Mouse (Mus musculus): ENCODE results near the gene Rpn2.
A peak's percentile ranks its signal among the peaks of the same experiment; 100 is the strongest.

Rpn2 gene

DNA sequence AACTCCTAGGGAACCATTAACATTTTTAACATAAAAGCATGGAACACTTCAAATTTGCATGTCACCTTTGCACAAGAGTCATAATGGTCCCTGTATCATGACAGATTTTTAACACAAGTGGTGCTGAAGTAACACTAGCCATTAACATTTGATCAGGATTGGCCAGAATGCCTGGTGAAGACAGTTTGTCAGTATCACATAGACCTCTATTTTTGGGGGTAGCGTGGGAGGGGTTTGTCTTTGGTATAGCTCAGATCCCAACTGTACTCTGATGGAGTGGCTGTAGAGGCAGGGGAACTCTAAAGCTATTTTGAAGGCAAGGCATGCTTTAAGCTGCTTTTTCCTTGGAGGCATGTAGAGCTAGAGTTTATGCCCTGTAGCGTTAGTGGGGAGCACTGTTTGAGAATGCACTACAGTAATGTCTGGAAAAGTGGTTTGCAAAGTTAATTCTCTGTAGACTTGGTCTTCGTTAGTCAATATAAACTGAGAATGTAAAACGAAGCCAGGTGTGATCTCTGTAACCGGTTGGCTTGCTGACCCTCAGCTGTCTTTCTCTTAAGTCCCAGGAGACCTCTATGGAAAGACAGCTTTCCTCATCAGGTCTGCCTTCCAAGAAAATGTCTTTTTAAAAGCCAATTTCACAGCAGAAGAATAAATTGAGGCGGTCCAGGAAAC is 32.3 kb downstream of the Rpn2 start:
- no peak for DNase-seq

DNA sequence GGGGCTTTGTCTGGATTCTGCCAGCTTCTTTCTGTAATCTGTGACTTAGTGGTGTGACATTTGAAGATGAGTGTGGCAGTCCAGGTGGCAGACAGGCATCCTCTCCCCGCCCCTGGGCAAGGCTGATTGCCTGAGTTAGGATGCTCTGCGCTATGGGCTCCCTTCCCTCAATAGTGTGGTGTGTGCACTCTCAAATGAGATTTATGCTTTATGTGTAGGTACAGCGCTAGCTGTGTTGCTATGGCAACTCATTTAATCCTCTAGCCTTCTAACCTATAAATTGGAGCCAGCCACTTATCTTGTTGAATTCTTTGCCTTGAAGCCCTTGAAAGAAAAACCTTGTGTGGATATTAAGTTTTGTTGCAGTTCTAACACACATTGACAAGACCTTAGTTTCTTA is 34.9 kb downstream of the Rpn2 start:
- DNase-seq = no peak

GRCm38 (mm10) chr2:157314310-157314709 is 35.5 kb downstream of the Rpn2 start:
- no peak for DNase-seq

GRCm38 (mm10) chr2:157315486-157315885 is 36.7 kb downstream of the Rpn2 start:
- no peak for DNase-seq

DNA sequence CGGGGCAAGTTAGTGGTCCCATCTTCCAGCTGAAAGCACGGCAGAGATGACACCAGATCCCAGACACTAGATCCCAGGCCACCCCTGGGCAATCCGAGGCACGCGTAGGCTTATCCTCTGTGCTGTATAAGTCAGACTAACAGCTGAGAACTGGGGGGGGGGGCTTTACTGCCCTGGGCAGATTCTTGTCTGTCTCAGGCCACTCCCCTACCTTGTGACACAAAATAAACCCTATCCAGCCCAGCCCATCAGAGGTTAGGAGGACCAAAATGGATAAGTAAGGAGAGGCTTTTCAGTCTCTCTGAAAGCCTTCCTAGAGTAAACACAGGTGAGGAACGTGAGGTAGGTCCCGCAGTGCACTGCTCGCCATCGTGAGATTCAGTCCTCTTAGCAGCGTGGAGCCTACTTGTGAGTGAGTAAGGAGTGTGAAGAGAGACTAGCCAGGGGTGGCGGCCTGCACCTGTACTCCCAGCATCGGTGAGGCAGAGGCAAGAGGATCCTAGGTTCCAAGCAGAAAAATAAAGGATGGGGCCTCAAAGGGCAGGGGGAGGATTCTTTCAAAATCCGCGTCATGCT is 37.6 kb downstream of the Rpn2 start:
- DNase-seq = no peak

DNA sequence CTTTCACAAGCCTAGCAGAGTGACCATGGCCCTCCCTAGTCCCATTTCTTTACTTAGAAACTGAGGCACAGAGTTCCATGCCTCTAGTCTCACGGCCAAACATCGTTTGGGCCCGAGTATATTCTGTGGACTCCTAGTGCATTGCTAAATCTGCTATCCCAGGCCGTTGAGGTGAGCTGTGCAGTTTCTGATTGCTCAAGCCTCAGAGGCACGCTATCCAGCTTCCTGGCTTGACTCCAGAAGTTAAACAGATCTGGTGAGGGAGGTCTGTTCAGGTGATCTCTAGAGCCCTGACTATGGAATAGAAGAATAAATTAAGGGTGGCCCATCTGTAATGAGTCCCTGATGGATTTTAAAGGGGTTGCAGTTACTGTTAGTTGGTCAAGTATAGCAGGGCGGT is 38.4 kb downstream of the Rpn2 start:
- DNase-seq = no peak

DNA sequence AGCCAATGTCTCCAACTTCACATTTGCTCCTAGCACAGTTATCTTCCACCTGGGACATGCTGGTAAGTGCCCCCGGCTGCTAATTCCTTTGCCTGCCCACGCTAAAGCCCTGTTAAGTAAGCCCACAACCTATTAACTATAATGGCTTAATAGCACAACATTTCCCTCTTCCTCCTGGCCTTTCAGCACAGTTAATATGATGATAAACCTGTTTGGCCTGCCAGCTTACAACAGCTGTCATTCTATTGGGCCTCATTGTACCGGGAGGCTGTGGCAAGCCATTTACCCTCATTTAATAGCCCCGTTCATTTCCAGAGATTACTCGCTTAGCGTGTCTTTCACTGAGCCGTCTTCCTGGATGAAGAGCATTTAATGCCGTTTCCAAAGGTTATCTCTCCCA is 41.3 kb downstream of the Rpn2 start:
- no peak for DNase-seq

DNA sequence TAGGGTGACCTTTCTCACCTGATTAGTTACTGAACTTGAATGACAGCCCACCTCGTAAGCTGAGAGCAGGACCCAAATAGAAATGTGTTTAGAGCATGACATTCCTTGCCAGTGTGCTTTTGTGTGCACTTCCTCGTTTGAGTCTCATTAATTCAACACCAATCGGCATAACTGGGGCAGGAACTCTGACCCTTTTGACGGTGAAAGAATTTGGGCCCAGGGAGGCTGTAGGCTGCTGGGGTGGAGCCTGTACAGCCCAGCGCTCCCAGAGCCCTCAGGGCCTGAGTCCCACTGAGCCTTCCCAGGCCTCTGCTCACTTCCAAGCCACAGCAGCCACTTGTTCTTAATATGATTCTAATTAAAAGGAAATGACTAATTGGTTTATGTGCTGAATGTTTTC is 42.1 kb downstream of the Rpn2 start:
- no peak for DNase-seq

DNA sequence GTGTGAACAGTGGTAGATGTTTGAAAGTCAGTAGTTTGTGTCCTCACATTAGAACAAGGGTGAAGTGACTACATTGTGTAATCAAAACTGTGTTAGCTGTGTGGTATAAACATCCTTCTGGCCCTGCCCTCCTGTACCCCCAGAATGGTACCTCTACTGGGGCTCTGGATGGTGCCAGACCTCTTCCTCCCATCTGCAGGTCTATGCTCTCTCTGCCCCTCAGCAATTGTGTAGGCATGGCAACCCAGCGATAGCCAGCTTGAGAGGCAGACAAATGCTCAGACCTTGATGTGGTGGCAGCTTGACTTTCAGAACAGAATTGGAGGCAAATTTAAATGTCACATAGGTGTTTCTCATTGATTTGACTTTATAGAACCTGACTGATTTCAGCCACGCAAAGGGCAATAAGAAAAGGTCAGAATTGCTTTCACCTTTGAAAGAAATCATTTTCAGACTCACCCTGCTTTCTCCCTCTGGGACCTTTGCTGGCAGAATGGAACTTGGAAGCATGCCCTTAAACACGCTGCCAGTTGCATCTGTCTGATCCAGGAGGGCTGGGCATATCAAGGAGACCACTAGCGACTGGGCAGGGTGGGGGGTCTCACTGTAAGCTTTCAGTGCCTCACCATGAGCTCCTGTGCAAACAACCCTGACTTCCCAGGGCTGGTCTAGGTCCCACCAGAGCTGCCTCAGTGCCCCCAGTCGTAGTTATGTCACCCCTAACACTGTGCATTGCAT is 43.4 kb downstream of the Rpn2 start:
- no peak for DNase-seq

DNA sequence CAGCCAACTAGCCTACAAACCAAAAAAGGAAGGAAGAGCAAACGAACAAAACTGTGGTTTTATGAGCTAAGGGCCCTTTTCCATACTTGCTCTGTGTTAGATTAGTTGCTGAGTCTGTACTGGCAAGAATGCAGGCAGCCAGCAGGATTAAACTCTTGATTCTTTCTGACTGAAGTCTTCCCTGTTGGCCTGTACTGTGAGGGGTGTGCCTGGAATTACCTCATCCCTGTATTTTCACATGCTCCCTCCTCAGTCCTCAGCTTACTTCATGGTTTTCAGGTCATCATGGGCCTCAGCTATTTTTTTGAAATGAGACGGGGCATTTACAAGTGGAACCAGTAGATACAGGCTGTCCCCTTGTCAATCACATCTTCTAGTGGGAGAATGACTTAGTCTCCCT is 46.4 kb downstream of the Rpn2 start:
- no peak for DNase-seq

GRCm38 (mm10) chr2:157328106-157328505 is 49.3 kb downstream of the Rpn2 start:
- DNase-seq = no peak

DNA sequence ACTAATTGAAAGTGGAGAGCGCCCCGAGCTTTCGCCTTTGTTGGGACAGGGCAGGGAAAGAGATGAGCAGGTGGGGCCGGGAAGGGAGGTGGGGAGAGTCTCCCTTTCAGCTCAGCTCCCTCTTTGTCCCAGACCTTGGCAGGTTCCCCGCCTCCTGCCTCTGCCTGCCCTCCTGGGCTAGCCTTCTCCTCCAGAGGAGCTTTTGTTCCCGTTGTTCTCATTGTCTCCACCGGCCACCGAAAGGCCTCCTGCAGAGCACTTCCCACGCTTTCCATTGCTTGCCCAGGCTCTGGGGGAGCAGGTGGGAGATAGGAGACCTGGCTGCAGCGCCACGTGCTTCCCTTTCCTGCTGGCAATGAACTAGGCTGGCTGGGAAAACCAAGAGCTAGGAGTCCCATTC is 49.8 kb downstream of the Rpn2 start:
- no peak for DNase-seq

DNA sequence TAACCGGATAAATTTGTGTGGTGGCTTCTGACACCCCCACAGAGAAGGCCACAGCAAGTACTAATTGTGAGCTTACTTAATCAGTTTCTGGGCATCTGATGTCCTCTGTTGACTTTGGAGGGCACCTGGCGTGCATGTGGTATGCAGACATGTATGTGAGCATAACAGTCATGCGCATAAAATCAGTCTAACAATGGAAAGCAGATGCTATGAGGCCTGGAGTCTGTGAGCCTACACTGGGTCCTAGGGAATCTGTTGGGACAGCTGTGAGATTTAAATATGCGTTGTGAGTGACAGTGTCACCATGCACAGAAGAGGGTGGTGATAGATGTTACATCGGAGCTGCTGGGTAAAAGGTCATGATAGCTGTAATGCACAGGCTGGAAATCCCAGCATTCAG is 53.2 kb downstream of the Rpn2 start:
- DNase-seq = no peak

- peak; percentile 29 for DNase-seq
These were observed 59.8 kb downstream of the Rpn2 start for GRCm38 (mm10) chr2:157338663-157339062.

DNA sequence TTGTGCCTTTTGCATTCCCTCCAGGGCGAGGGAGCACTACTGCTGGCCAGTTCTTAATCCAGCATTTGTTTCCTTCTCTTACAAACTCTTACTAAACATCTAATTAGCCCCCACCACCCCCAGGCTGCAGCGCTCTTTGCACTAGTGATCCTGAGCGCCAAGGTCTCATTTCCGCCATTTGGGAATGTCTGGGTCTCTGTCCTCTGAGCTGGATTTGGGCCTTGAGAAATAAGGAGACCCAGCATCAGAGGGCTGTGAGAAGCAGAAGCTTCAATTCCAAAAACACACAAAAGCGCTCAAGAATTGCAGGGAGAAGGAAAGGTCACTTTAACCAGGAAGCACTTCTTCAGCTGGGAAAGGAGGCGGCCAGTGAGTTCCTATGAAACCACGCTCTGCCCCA is 60.7 kb downstream of the Rpn2 start:
- DNase-seq = no peak

DNA sequence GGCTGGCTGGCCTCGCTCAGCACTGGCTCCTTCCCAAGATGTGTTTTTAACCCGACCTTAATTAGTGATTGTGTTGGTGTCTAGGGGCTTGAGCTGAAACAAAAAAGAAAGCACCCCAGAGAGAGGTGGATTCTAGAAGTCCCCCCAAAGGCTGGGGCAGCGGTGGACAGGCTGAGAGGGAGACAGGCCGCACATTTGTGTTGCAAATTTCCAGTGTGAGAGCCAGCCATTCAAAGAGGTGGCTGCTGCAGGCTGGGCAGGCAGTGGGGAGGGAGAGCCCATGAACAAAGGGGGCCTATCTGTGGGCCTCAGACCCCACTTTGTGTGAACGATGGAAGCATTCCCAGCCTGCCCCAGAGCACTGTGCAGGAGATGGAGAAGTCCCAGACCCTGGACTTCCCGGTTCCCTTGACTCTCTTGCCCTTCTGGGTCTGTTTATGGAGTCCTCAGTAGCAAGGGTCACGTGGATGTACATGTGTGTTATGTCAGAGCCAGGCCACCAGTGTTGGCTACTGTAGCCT is 61.5 kb downstream of the Rpn2 start:
- DNase-seq = peak; percentile 13

- peak; percentile 41 for DNase-seq
These were observed 62.9 kb downstream of the Rpn2 start for GRCm38 (mm10) chr2:157341554-157342270.

- no peak for DNase-seq
These were observed 63.6 kb downstream of the Rpn2 start for GRCm38 (mm10) chr2:157342328-157342926.

DNA sequence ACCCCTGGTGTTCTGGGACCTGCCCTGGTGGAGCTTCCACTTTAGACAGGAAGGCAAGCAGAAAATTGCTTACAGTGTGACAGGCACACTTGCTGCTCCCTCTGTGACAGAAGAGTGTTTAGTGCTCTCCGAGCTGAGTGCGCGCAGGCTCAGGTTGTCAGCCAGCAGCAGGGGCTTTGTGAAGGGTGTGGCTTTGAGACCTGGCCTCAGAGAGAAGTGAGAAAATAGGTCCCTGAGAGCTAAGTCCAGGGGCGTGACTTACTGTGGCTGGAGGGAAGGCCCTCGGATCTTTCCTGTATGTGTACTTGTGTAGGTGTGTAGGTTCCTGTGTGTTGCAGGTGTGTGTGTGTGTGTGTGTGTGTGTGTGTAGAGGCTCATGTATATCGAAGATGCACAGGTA is 64.5 kb downstream of the Rpn2 start:
- DNase-seq = no peak

DNA sequence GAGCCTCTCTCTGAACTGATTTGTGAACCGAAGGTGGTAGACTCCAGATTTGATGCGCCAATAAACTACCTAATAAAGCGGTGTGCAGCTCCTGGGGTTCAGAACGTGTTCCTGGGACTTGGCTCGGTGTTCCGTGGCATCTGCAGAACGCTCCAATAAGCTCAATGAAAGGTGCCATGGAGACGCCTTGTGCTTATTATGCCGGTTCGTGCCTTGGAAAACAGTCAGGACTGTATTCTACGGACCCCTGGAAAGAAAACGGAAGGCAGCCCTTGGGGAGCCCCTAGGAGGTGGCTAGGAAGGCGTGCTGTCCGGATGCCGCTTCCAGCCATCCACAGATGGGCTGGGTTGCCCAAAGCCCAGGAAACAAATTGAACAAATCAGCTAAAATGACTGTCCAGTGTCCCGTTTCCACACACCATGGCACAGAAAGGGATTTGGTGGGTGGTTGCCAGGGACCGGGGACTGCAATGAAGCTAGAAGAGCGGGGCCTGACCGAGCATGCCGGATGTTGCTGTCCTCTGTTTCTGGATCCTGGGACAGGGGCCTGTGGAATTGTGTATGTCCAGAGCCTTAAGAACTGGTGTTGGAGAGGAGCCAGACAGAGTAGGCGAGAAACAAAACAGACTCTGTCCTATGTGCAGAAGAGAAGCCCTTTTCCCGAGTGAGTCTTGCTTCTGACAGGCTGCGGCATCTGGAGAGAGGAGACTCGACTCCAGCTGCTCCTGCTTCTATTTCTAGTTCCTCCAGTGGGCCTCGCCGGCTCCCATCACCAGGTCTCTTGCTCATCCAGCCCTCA is 68.7 kb downstream of the Rpn2 start, which contains the start of gene Ghrh:
Ghrh (minus strand) TSS at position 146 of the 799 bp plus-strand sequence.
- peak; percentile 4 for DNase-seq

- no peak for DNase-seq
These were observed 70.4 kb downstream of the Rpn2 start for GRCm38 (mm10) chr2:157349121-157349778.

GRCm38 (mm10) chr2:157353183-157353582 is 74.4 kb downstream of the Rpn2 start:
- no peak for DNase-seq

All from cerebellum, adult 11 months (tissue).